Mouse (Mus musculus): ENCODE measurements around the gene 1700067K01Rik.
"Not testable (repeated sequence)": the region's sequence is repeated elsewhere in the genome, so short reads cannot be mapped to it uniquely, and the experiment has no call there.

Gene 1700067K01Rik

DNA sequence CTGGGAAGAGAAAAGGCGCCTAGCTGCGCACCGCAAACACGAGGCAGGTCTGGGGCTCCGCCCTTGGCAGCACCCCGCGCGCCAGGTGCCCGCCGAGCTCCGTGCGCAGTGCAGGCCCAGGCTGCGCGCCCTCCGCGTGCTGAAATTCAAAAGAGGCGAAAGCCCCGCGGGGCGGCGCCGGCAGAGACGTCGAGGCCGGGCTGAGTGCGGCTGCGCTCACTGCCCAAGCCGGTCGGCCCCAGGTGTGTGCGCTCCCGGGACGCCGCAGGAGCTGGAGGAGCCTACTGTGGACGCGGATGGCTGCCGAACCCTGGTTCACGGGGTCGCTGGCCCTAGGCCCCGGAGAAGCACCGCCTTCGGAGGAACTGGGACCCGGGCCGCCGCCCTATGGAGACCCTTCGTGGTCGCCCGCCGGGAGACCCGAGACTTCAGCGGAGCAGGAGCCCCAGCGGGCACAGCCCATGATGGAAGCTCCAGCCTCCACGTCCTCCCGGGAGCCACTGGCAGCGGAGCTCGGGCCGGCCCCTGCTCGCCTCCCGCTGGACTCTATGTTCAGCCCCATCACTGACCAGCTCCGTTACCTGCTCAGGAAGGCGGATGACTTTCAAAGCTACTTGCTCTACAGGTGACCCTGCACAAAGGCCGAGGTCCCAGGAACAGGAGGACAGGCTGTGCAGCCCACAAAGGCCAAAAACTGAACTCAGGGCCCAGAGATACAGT, at the start of gene 1700067K01Rik:
Gene 1700067K01Rik (plus strand): TSS at position 222 of the 720 bp plus-strand sequence.
- DNase-seq, result no peak

DNA sequence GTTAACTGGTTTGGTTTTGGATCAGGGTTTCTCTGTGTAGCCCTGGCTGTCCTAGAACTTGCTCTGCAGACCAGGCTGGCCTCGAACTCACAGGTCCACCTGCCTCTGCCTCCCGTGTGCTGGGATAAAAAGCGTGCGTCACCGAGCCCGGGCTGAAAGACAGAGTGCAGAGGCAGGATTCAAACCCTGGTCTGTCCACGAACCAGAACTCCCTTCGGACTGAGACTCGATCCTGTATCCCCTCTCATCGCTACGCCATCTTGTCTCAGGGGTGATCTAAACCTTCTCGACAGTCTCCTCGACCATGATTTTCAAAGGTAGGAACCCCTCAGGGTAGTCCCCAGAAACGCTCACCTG, 46.6 kb upstream of the 1700067K01Rik start:
- DNase-seq, result no peak

DNA sequence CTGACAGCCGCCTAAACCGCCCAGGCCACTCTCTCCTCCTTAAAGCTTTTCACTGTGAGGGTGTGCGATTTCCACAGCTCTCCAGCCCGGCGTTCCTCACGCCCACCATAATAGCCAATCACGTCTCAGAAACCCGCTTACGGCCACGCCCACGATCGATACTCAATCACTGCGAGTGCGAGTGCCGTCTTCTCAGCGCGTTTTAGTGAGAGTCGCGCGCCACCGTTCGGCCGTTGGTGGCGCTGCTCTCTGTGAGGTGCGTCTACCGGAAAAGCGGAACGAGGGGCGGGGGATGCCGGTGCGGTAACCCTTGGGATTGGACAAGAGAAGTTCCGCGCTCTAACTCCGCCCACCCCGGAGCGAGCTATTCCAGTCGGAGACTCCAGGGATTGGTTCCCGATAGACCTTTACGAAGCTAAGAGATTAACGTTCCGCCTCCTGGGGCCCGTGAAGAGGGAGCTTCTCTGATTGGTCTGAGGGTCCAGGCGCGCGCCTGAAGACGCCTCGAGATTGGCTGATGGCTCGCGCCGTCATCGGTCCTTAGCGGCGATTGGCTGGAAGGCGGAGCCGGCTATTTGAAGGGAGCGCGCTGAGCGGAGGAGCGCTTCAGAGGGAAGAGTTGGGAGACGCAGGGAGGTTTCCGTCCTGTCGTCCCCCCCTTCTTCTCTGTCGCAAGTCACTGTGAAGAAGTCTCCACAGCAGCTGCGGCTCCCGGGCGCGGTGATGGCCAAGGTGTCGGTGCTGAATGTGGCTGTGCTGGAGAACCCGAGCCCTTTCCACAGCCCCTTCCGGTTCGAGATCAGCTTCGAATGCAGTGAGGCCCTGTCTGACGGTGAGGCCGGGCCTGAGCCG, 46.0 kb upstream of the 1700067K01Rik start, which contains the start of the genes Gm10644 and Asf1b:
Gene Gm10644 (minus strand): TSS at position 100 of the 852 bp plus-strand sequence.
Gene Asf1b (plus strand): TSS at position 402 of the 852 bp plus-strand sequence.
- DNase-seq, result peak; percentile 100

DNA sequence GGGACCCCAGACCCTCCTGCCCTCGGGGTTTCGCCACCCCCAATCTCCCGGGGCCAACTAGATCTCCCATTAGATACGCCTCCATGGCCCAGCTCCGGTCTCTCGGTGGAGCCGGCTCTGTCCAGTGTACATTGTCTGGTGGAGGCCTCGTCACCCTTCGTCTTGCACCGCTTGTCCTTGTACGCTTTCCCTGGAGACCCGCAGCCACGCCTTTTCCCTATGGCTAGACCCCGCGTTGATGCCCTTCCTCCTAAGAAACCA, 45.4 kb upstream of the 1700067K01Rik start:
- no peak for DNase-seq

DNA sequence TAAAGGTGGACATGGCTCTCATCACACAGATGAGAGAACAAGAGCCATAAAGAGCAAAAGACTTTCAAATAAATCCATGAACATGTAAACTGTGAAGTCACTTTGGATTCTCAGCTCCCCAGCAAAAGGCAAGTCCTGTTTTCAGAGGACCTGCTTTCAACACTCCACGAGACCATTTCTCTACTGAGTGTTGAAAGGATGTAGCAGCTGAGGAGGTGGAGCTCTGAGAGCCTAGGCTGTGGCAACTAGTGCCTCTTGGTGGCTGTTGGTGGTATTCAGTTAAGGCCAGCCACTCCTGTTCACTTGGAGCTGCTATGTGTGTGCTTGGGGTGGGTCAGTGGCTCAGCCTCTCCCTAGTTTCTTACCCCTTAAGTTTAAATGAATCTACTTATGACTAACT, 44.5 kb upstream of the 1700067K01Rik start:
- DNase-seq, result no peak

DNA sequence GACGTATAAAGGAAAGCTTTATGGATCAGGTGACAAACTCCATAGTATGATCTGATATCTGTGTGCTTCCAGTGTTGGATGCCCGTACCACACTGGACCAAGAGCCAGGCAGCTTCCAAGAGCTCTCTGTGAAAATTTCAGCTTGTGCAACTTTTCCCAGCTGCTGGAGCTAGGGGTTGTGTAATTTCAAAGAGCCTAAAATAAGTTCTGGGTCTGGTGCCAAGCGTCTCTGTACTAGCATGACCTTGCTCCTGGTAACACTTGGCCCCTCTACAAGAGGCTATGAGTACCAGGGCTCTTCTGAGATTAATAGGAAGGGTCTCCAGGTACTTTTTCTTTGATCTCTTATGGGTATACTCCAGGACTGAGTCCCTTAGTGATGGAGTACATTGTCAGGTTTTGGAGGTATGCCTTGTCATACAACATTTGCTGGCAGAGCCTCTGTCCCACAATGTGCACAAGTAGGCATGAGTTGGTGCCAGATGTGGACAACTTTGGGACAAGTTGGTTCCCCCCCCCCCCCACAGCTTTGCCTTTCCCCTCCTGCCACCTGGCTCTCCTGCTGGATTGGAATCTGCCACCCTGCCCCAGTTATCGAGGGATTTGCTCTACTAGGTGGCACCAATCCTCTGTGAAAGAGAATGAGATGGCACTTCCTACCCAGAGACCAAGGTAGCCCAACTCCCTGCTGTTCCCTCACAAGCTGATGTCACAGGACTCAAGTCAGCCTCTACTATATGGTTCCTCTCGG, 37.1 kb upstream of the 1700067K01Rik start:
- peak; percentile 25 for DNase-seq

DNA sequence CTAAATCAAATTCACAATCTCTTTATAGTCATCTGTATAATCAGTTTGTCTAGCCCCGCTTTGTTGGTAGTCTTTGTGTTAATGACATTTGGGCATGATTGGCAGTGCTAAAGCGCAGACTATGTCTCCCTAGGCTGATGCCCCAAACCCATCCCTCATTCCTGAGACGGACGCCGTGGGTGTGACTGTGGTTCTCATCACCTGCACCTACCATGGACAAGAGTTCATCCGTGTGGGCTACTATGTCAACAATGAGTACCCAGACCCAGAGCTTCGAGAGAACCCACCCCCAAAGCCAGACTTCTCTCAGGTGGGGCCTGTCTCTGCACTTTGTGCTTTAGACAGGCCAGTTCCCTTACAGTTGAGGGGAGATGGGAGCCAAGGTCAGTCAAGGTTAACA, 33.6 kb upstream of the 1700067K01Rik start:
- no peak for DNase-seq

DNA sequence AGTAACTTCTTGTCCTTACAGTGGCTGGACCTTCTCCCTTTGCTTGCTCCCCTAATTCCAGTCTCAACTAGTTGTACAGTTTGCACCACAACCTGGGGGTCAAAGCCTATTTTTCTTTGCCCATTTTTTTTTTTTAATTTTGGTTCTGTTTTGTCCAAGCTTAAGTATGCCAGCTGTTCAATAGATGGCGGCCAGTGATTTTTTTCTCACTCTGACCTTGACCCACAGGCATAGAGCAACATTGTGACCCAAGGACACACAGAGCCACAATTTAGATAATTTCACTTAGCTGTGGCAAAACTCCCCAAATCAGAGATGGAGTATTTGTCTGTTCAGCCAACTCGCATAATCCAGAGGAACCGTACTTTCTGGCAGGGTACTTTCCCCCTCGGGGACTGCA, 30.2 kb upstream of the 1700067K01Rik start:
- DNase-seq, result no peak

DNA sequence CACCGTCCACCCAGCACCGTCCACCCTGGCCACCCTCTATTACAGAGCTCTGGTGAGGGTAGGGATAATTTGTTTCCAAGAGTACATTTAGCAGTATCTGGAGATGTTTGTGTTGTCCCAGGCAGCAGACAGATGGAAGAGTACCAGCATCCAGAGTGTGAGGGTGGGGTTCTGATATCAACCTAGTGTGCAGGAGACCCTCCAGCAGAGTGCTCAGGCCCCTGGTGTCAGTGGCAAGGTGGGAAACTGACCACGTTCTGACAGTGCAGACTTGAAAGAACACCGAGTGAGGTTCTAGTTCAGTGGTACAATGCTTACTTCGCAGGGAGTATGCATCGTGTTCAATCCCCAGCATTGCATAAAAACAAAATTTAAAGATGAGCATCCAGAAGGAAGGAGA, 29.6 kb upstream of the 1700067K01Rik start:
- DNase-seq, result no peak

DNA sequence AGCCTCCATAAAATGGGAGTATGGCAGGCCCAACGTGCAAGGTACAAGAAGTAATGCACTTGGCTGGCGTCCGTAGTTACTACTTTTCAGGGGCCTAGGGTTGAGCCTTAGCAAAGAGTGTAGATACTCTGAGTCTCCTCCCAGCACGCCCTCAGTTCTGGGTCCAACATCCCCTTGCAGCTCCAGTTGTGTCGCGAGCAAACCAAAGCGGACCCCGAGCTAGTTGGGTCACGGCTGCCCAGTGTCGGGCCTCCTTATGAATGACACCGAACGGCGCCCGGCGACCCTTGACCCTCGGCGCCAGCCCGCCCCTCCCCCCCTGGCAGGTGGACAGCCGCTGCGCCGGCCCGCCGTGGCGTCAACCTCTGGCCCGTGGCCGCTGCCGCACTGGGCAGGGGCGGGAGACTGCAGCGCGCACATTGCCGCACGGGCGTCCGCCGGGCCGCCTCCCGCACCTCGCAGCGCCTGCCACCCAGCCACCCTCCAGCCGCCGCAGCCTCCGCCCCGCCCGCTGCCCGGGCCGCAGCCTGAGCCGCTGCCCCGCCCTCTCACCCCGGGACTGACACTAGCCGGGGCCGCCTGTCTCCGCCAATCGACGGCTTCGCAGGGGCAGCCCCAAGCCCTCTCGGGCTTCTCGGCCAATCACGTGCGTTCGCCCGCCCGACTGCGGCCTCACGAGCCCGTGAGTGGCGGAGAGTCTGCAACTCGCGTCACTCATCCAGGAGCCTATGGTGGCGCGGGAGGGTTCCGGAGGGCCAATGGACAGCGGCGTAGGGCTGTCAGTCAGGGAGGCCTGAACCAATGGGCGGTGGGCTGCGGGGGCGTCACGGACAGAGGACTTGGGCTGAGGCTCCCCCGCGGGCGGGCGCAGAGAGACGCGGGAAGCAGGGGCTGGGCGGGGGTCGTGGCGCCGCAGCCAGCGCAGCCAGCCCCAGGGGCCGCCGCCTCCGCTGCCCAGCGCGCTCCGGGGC, 28.9 kb upstream of the 1700067K01Rik start, which contains the start of gene Prkaca:
Gene Prkaca (plus strand): TSS at position 844 of the 971 bp plus-strand sequence.
- DNase-seq, result peak; percentile 99

DNA sequence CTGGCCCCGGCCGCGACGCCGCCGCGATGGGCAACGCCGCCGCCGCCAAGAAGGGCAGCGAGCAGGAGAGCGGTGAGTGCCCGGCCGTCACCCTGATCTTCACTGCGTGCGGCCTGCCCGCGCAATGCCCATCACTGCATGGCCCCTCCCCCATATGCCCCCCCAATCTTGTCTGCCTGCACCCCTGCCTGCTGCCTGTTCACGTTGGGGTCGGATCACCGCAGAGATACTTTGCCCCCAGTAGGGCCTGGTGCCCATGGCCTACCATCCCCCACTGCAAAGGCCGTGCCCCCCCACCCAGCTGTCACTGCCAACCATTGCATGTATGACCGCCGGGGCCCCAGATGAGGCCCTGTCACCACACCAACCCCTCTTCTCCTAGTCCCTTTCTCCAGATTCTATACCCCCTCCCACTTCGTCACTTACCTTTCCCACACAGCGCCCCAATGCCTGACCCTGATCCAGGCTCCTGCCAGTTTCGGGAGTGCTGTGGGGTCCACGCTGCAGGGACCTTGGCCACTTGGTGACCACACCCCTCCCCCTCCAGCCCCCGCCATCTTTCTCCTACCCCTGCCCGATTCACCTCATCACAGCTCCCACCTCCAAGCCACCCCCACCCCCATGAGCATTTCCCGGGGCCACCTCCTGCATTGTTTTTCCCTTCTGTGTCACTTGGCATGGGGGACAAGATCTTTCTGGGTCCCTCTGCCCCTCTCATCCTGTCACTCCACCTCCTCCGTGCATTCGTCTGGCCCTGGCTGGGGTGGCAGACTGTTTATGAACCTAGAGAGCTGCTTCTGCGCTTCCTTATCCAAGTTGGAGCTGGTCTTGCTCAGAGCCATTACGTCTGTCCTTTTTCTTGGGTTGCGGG, 27.9 kb upstream of the 1700067K01Rik start:
- DNase-seq, result no peak

DNA sequence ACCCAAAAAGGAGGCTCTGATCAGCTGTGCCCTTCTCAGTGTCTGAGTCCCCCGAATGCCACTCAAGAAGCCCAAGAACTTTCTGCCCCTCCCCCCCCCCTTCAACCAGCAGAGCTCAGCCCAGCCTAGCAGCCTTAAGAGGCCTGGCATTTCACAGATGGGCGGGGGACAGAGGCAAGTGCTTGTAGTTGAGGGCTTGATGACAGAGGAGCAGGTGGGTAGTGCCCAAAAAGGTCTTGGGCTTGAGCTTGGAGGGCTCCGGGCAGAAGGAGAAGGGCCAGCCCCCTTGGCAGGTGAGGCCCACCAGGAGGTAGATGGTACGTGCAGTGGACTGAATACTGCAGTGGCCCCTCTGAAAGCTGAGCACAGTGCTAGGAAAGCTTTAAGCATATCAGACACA, 26.8 kb upstream of the 1700067K01Rik start:
- no peak for DNase-seq

DNA sequence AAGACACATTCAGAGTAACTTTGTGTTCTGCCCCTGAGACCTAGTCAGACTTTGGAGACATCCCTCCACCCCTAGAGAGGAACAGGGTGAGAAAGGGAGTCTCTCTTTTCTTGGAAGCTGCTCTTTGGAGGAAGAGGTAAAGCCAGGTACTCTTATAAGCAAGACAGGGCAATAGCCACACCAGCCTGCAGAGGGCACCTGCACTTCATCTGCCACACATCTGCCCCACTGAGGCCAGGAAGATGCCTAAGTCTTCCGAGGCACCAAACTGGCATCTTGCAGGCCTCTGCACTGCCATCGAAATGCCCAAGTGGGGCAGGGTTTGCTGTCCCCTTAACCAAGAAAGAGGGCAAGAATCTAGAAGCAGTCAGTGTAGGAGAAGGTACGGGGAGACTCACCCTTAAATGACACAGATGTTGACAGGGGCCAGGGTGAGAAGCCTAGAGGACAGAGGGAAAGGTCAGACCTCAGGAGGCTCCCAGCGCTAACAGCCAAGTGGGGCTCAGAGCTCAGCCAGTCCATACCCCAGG, 25.1 kb upstream of the 1700067K01Rik start:
- no peak for DNase-seq

DNA sequence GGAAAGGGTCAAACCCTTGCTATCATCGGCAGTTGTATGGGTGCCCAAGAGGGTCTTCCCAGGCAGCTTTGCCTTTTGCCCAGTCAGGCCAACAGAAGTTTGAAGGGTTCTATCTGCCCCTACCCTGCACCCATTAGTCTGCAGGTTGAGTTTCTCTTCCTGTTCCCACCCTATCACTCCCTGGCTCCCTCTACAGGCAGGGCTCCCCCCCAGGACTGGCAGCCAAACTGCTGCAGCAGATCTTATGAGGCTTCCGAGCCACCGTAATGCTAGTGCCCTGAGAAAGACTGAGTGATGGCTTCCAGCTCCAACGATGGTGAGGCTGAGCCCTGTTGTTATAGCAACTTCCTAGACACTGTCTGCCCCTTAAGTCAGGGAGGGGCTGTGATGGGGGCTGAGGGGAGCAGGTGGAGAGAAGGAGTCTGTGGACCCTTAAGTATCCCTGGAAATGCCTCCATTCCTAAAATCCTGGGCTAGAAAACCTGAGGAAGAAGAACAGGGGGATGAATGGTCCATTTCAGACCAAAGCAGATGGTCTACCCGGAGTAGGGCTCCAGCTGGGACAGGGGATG, 24.4 kb upstream of the 1700067K01Rik start:
- no peak for DNase-seq

DNA sequence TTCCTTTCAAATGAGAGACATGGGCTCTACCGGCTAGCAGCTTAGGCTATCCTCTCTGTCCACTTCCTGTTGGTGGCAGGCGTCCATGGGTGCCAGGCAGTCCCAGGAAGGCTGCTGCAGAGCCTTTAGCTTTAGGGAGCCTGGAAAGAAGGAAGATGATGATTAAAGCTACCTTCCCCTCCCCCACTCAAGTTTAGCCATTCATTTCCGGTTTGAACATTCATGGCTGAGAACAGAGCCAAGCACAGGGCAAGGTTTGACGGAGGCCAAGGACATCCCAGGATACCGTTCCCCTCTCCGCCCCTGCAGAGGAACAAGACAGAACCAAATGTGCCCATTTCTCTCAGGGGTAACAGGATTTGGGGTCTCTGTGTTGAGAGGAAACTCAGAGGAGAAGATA, 23.7 kb upstream of the 1700067K01Rik start:
- DNase-seq, result peak; percentile 47

DNA sequence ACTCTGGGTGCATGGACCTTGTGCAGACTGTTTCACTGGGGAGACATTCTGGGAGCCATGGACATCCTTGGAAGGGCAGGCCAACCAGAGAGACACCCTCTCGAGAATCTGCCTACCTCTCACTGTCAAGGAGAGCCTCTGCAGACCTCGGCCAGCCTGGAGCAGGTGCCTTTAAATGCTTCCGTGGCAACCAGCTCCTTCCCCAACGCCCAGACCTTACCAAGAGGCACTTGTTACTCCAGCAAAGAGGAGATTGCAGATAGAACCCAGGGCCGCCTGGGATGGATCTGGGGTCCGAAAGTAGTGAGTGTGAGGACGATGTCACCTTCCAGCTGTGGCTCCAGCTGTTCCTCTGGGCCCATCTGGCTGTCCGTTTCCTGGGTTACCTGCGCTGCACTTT, 23.1 kb upstream of the 1700067K01Rik start:
- DNase-seq, result no peak

DNA sequence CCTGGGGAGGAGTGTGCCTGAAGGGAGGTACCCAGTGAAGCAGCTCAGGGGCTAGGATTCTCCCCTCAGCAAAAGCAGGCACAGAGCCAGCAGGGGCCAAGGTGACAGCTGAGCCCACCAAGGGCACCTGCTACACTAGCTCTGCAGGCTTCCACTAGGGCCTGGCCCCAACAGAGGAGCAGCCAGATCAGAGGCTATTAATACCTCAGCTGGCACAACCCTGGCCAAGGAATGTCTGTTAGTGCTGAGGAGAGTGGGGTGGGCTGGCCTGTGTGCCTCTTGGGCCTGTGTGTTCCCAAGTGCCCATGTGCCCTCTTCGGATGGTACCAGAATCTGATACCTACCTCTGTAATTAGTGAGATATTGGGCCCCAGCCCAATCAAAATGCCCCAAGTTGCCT, 21.1 kb upstream of the 1700067K01Rik start:
- DNase-seq, result no peak

DNA sequence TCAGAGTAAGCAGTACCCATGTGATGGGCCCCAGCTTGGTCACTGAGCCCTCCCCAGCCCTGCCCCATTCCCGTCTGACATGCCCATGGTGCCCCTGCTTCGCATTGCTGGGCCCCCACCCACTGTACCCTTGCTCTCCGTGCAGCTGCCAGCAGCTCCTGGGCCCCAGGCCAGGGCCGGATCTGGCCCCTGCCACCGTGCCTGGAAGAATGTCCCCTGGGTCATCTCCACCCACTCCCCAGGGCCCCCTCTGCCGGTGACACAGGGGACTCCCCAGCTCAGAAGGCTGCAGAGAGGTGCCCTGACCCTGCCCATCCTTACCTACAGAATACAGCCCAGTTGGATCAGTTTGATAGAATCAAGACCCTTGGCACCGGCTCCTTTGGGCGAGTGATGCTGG, 20.5 kb upstream of the 1700067K01Rik start:
- no peak for DNase-seq

DNA sequence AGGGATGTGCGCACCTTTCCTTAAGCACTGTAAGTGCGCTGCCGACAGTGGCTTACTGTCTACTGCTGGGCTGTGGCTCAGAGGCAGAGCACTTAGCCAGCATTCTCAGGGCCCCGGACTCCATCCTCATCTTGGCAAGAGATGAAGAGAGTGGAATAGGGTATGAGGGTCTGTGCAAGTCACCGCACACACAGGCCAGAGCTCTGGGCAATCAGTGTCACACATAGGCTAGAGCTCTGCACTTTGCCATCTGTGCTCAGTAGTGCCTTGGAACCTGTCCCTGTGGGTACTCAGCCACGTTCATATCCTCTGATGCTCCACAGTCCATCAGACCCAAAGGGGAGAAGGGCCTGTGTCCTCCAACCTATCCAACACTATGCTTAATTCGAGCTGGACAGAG, 19.8 kb upstream of the 1700067K01Rik start:
- no peak for DNase-seq

DNA sequence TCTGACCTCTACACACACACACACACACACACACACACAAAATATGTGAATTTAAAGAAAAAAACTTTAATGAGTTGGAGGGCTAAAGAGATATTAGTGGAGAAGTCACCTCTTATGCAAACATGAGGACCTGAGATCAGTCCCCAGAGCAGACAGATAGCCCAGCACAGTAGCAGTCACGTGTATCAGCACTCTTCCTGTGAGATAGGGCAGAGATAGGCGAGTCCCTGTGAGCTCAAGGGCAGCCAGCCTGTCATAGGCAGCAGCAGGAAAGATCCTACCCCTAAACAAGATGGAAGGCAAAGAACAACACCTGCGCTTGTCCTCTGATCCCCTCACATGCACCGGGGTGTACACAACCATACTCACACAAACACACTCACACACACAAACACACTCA, 18.9 kb upstream of the 1700067K01Rik start:
- DNase-seq, result no peak

DNA sequence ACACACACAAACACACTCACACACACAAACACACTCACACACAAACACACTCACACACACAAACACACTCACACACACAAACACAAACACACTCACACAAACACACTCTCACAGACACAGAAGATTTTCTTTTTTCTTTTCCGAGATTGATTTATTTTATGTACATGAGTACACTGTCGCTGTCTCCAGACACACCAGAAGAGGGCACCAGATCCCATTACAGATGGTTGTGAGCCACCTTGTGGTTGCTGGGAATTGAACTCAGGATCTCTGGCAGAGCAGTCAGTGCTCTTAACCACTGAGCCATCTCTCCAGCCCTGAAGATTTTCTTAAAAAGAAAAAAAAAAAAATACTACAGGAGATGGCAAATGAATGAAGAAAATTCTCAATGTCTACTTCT, 18.1 kb upstream of the 1700067K01Rik start:
- not testable (repeated sequence) for DNase-seq
